Mouse (Mus musculus): ENCODE data around the gene Tnfaip6.
"Not testable (repeated sequence)": the region's sequence is repeated elsewhere in the genome, so short reads cannot be mapped to it uniquely, and the experiment has no call there.

The Tnfaip6 gene

DNA sequence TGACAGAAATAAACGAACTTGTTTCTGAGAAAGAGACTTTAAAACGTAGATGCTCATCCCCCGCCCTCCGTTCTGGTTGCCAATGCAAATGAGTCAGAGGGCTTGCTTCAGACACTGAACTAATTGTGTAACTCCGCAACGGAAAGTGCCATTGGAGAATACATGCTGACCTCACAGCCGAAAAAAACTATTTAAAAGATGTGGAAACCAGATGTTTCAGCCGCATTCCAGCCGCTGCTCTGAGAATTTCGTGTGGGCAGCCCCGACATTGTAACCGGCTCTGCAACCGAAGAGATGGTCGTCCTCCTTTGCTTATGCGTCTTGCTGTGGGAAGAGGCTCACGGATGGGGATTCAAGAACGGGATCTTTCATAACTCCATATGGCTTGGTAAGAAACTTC lies at the start of gene Tnfaip6:
TSS of gene Tnfaip6 (plus strand) at position 128 of the 400 bp plus-strand sequence.
- peak; percentile 75 for DNase-seq (ENCODE audit: extremely low spot score, low read depth, low spot score)

DNA sequence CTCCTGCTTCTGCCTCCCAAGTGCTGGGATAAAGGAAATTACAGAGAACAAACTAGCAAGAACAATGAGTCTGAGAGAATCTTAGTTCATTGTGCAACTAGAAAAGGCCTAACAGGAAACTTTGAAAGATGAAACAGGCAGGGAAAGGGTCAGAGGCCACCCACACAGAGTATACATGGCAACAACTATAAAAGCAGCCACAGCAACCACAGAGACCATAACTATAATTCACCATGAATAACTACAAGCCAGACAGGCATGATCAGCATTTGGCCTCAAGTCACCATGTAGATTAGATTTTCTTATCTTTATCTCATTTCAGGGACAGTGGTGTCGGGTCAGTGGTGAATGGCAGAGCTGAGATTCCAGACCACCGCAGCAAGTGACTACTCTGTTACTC lies 48.2 kb upstream of the Tnfaip6 start:
- no peak for DNase-seq (ENCODE audit: extremely low spot score, low read depth, low spot score)

DNA sequence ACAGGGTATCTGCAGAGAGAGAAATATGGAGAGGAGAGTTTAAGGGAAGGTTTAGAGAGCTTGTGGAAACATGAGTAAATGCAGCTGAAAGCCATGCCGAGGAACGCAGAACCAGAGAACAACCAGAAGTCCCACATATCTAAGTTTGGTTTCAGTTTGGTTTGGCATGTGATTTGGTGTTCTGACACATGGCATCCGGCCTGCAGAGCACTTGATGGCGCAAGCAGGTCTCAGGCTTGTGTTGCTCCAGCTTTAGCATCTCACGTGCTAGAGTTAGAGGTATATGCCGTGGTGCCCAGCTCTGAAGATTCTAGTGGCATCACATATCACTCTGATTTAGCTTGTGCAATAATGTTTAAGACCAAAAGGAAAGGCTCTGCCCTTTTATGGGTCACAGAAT lies 46.4 kb upstream of the Tnfaip6 start:
- no peak for DNase-seq (ENCODE audit: extremely low spot score, low read depth, low spot score)

DNA sequence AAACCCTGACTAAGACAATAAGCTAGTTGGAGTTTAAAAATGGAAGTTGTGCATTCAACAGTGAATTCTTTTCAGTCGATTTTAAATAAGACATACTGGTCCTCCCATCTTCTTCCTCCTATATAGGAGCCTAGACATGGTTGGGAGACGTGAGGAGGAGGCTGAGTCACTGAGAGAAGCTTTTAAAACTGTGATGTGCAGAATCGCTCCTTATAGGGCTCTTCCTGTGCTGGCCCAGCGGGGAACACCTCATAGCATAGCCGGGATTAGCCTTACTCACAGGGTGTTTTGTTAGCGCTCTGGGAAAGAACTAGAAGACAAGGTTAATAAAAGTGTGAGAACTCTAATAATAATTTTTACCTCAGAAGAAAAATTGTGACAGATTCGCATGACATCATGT lies 37.8 kb upstream of the Tnfaip6 start:
- DNase-seq (ENCODE audit: extremely low spot score, low read depth, low spot score), result no peak

DNA sequence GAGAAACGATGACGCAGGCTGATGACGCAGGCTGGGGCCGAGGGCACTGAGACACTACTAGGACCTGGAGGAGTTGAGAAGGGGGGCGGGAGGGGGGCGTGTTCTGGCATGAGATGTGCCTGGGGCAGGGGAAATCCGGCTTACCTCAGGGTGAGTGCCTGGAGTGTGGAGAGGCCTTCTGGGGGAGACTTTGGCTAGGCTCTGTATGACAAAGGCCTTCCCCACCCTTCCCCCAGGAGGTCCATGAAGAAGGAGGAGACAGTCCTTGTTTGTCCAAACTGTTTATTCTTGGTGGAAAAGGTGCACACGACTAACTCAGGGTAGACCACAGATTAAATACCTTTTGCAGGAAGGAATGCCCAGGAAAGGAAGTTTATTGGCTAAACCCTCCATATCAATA lies 36.3 kb upstream of the Tnfaip6 start:
- DNase-seq (ENCODE audit: extremely low spot score, low read depth, low spot score), result no peak

DNA sequence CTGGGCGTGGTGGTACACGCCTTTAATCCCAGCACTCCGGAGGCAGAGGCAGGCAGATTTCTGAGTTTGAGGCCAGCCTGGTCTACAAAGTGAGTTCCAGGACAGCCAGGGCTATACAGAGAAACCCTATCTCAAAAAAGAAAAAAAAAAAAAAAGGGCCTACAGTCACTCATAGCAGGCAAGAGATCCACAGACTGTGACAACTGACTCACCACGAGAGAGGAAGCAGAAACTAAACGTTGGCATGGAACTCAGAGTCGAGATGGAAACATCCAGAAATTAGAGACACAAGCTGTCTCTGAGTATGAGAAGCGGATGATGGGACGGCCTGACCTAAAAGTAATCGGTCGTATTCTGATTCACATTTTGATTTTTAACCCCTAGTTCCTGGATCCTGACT lies 35.5 kb upstream of the Tnfaip6 start:
- not testable (repeated sequence) for DNase-seq (ENCODE audit: extremely low spot score, low read depth, low spot score)

DNA sequence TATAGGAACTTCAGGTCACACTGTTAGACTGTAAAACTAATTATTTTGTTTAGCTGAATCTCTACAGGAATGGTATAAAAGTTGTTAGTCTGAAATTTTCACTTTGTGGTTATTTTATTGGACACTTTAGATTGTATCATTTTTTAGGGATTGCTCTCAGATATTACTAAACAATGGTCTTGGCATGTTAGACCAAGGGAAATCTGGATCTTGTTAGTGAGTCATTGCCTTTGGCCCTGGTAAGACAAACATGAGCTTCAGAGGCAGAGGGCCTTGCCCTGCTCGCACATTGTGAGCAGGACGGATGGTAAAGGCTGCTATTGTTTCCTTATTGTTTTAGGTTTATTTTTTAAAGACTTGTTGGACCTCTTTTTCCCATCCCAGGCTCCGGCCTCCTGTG lies 31.4 kb upstream of the Tnfaip6 start:
- no peak for DNase-seq (ENCODE audit: extremely low spot score, low read depth, low spot score)

DNA sequence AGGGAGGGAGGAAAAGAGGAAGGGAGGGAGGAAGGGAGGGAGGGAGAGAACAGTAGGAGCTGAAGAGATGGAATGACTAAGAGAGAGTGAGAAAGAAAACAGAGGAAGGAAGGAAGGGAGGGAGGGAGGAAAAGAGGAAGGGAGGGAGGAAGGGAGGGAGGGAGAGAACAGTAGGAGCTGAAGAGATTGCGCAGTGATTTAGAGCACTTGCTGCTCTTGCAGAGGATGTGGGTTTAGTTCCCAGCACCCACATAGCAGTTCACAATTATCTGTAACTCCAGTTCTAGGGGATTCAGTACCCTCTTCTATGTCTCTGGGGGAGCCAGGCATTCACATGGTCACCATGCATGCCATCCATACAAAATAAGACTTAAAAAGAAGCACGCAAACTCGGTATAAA lies 26.0 kb upstream of the Tnfaip6 start:
- DNase-seq (ENCODE audit: extremely low spot score, low read depth, low spot score), result not testable (repeated sequence)

DNA sequence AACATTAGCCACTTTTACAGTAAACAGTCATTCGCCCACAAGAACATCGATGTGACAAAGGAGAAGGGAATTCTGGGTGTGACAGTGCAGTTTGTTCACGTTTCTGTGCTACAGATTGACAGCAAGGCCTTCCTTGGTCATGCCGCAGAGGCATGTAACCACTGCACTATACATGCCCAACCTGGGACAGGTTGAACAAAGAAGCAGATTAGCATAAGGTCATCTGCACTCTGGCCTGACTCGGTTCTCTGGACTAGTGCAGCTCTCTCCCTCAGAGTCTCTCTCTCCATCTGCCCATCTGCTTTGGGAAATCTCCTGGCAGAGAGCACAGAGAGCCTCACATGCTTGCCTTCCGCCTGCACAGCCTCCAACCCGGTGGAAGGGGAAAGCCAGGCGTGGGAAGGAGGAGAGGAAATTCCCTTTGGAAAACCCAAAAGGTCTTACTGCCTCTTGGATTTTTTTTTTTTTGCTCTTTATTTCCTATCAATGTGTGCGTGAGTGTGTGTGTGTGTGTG lies 24.4 kb upstream of the Tnfaip6 start:
- DNase-seq (ENCODE audit: extremely low spot score, low read depth, low spot score), result no peak

DNA sequence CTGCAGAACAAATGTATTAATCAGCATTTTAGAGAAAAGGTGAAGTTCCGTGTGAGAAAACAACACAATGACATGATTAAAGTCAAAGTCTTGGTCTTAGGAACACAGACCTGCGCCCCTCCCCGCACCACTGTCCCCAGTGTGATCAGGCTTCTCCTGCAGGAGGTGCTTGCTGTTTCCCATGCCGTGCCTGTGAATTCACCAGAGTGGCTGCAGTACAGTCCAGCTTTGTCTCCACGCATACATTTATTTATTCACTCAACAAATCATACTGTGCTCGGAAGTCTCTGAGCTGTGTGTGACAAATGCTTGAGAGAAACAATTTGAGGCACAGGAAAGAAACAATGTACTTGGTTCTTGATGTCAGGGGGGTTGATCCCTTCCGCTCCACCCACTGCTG lies 21.4 kb upstream of the Tnfaip6 start:
- DNase-seq (ENCODE audit: extremely low spot score, low read depth, low spot score), result no peak

DNA sequence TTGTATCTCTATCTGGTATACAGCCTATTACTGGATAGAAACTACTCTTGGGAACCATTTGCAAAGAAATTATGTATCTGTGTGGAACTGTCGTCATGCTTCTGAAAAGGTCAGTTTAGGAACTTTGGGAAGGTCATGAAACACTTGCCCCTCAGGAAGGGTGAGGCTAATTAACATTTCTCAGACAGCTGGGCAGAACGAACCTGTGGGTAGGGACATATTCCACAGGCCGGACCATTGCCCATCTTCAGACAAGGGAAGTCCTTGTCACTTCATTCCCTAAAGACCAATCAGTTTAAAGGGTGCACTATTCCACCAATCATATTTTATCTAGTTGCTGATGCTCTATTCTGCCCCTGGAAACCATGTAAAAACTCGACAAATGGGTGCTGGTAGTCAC lies 10.7 kb upstream of the Tnfaip6 start:
- no peak for DNase-seq (ENCODE audit: extremely low spot score, low read depth, low spot score)

DNA sequence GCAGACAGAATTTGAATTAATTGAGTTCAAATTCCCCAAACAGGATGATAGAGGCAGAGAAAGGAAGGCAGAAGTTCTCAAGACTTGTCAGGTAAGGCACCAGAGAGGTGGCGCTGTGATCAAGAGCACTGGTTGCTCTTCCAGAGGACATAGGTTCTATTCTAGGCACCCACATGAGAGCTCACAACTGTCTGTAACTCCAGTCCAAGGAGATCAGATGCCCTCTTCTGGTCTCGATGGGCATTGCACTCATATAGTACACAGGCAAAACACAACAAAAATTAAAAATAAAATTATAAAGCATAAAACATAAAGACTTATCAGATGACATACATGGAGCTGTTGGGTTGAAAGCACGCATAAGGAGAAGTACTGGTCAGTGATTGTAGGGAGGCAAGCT lies 8.4 kb upstream of the Tnfaip6 start:
- DNase-seq (ENCODE audit: extremely low spot score, low read depth, low spot score), result no peak

DNA sequence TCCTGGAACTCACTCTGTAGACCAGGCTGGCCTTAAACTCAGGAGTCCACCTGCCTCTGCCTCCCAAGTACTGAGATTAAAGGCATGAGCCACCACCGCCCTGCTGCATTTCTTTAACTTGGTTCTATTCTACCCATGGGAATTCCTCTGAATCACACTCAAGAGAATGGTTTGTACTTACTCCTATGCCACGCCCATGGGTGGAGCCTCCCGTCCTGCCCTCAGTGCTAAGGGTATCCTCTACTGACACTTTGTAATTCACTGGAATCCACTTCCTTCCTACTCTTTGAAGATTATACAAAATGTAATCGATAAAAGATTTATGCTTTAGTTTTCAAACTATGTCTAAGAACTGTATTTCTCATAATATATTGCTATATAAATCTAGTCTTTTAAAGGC lies 6.3 kb upstream of the Tnfaip6 start:
- no peak for DNase-seq (ENCODE audit: extremely low spot score, low read depth, low spot score)

DNA sequence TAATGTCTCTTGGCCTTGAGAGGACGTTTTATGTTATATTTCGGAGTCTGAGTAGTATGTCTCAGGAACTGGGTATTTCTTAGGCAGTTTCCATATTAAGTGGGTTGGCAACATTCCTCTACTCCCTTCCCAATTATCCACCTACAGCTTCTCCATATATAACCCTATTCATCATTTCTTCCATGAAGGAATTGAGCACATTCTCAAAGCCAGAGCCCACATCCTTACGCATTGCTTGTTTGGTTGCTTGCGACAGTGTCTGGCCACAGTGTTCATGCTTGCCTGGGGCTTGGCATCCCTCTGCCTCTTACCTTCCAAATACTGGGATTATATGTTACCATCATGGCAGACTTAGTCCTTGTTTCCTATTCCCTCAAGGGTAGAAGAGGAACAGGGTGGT lies 3.2 kb upstream of the Tnfaip6 start:
- DNase-seq (ENCODE audit: extremely low spot score, low read depth, low spot score), result no peak

DNA sequence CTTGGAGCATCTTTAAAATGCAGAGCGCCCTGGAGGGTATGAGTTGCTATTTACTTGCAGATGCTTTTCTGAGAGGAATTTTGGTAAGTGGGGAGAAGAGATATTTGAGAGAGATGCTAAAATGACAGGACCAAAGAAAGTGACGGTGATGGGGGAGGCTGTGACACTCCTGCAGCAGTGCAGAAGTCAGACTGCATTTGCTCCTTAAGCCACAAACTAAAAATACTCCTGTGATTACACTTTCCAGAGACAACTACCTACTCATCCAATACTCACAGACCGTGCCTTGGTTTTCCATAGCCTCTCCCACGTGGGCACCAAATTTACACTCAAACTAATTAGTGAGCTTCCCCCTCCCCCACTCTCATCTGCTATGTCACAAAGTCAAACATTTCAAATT lies 2.7 kb upstream of the Tnfaip6 start:
- no peak for DNase-seq (ENCODE audit: extremely low spot score, low read depth, low spot score)

DNA sequence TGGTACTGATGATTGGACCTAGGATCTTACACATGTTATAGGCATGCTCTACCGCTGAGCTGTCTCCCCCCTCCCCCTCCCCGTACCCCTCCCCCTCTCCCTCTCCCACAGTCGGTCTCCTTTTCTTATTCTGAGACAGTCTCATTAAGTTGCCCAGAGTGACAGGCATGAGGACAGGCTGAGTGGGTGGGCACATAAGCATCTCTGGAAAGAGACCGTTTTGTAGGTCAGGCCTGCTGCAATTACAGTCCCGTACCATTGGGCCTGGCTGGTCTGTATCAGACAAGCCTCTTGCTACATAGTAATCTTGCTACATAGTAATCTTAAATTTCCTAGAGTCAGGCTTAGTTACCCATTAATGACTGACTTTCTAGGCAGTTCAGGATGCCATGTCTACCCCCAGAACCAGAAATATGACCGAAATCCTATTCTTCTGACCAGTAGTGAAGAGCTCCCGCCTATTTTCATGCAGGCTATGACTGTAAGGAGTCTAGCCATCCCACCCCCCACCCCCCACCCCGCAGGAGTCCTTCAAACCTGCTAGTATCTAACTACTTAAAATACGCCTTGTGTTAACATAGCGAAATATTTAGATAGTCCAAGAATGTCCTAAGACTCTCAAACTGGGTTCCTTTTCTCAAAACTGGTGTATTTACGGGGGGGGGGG lies 747 bp upstream of the Tnfaip6 start:
- DNase-seq (ENCODE audit: extremely low spot score, low read depth, low spot score), result no peak

DNA sequence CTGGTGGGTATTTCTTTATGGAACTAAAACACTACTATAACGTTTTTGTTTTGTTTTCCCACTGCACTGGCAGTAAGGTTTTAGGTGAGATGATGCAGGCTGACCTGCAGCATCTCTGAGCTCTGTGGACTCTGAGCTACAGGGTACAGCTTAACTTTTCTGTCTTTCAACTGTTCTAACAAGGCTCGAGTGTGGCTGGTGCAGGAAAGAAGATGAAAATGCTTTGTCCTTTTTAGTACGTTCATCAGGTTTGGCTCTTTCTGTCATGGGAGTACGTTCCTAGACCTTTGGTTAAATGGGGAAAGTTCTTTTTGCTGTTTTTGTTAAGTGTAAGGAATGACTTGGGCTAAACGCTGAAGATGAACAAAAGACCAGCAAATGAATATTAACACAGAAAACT lies 749 bp downstream of the Tnfaip6 start:
- peak; percentile 33 for DNase-seq (ENCODE audit: extremely low spot score, low read depth, low spot score)

DNA sequence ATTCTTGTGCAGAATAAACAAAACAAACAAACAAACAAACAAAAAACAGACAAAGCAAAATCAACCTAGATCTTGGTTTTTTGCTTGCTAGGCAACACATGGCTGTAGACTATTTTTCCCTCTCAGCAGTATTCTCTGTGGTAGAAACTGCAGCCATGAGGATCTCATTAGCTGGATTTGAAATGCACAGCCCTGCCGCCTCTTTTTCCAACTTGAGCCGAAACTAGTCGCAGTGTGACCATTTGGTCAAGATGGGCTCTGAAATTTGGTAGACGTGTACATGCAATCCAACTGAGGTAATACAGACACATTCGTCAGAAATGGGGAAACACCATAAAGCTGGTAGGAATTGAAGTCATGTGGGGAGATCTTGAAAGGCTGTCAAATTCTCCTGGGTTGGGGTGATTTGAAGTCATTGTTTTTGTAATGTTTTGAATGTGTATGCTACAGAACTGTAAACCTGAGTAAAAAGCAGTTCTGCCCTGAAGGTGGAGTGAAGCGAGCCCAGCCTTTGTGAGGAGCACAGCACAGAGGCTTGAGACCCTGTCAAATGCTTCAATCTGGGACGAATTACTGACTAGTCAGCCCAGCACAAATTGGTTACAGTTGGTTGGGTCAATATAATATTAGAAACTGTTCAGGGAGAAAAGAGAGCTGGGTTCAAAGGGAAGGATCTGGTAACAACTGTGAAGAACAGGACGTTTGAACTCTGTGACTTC lies 1.4 kb downstream of the Tnfaip6 start:
- DNase-seq (ENCODE audit: extremely low spot score, low read depth, low spot score), result peak; percentile 68

DNA sequence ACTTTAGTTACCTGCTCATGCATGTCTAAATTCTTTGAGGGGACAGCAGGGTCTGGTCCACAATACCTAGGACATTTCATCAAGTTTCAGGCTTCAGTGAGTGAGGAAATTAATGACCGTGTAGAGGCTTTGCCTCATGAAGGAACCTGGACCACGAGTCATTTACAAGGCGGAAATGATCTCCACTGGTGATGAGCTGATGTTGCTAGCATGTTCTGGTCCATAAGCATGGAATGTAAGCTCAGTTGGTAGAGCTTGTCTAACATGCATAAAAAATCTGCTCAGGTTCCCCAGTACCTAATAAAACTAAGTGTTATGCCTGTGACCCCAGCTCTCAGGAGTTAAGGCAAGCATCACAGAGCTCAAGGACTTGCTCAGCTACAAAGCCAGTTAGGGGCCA lies 4.3 kb downstream of the Tnfaip6 start:
- no peak for DNase-seq (ENCODE audit: extremely low spot score, low read depth, low spot score)

DNA sequence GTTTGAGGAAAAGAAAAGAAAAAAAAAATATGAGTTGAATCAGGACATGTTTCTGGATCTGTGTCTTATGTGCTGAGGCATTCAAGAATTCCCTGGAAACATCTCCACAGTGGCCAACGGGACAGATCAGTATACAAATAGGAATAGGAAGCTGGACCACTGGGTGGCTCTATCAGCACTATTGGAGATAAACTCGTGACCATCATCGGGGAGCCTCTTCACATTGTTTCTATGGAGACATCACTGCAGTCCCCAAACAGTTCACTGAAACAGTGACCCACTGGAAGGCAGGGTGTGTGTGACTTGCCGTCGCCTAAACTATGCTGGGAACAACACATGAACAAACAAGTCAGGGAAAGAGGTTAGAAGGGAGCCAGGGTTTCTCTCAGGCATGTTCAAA lies 4.9 kb downstream of the Tnfaip6 start:
- DNase-seq (ENCODE audit: extremely low spot score, low read depth, low spot score), result no peak

DNA sequence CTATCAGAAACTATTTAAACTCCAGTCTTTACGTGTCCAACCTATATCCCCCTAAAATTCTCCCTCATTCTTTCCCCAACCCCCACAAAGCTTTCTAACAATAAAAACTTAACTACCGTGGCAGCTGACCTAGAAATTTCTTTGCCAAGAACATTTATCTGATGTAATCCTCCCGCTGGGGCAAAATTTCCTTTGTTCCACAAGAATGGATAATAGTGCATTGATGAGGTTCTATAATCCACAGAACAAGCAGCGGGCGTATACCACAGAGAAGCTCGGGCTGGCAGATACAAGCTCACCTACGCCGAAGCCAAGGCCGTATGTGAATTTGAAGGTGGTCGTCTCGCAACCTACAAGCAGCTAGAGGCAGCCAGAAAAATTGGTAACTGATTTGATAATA lies 5.7 kb downstream of the Tnfaip6 start:
- DNase-seq (ENCODE audit: extremely low spot score, low read depth, low spot score), result no peak

DNA sequence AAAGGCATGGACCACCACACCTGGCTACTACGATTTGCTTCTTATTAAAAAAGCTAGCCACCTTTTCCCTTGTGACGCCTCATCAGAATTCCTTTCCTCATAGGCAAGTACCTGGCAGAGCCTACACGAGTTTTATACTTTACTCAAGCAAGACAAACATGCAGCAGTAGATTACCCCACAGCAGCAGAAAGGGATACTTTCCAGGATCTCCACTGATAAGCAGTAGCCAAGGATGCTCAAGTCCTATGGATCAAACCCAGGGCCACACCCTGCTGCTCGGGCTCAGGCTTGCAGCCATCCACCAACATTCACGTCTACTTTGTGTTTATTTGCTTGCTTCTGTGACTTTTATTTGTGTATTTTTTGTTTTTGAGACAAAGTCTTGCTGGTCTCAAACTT lies 8.2 kb downstream of the Tnfaip6 start:
- no peak for DNase-seq (ENCODE audit: extremely low spot score, low read depth, low spot score)

DNA sequence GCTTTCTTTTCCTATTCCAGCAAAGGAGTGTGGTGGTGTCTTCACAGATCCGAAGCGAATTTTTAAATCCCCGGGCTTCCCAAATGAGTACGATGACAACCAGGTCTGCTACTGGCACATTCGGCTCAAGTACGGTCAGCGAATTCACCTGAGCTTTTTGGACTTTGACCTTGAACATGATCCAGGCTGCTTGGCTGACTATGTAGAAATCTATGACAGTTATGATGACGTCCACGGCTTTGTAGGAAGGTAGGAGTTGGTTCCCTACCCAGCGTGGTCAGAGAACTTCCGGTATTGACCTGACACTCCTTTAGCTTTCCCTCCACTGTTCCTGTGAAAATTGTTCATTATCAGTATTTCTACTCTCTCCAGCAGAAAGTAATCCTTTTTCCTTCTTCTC lies 13.0 kb downstream of the Tnfaip6 start:
- no peak for DNase-seq (ENCODE audit: extremely low spot score, low read depth, low spot score)

Data from hindlimb bud, embryonic 11.5 days (tissue).